Mouse (Mus musculus): Measurements from ENCODE around the gene Alox15. TPM values are rescaled to one million over a fixed set of nuclear protein-coding genes. Genes with fewer than 3 reads are reported as not detected.
"Not testable (repeated sequence)": the region's sequence is repeated elsewhere in the genome, so short reads cannot be mapped to it uniquely, and the experiment has no call there.

Gene Alox15
- polyA plus RNA-seq, 1 experiment from 2014 or later: 0.56 TPM

DNA sequence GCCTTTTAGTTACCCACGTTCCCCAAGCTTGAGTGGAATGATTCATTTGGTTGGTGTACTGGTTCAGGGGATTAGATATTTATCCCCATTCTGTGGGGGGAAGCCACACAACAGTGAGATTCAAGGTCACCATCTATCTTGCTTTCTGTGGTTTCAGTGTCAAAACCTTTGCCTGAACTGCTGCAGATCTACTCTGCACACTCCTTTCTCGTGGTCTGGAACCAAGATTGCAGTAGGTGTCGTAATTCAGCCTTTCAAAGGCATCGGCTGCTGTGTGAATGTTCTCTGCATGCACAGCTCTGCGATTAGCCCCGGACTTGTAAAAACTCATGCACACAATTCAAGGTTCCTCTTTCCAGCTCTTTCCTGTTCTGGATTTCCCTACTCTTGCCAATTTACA is 24.2 kb upstream of the Alox15 start:
- 36% methylated on average over 6 of the region's 6 CpGs for WGBS (ENCODE audit: insufficient replicate concordance)
- no peaks in the 10 kb centered on the region for H3K36me3 ChIP-seq (replicated peaks; ENCODE audit: insufficient read depth, low read length)
- no peaks in the 10 kb centered on the region for H3K27me3 ChIP-seq (ENCODE audit: insufficient read depth, low read length)
- ATAC-seq: no peak
- H3K4me3 ChIP-seq (ENCODE audit: low read depth, low read length): no peak overlapping the region
- DNase-seq: no peak
- no peaks in the 10 kb centered on the region for H3K4me1 ChIP-seq (ENCODE audit: insufficient read depth)
- H3K4me2 ChIP-seq (ENCODE audit: low read depth, low read length): no peak overlapping the region
- no peak overlapping the region; the same call in 1 of the 2 replicates for H3K27ac ChIP-seq (ENCODE audit: low read depth)
- no peak for TF ChIP-seq EP300 (IDR thresholded peaks at IDR 0.05; ENCODE audit: low read depth)
- no peak for TF ChIP-seq CTCF (IDR thresholded peaks at IDR 0.05; ENCODE audit: low read depth)
- no peak overlapping the region for H3K9ac ChIP-seq (replicated peaks)
- no peaks in the 10 kb centered on the region for H3K9me3 ChIP-seq (ENCODE audit: low read length)

DNA sequence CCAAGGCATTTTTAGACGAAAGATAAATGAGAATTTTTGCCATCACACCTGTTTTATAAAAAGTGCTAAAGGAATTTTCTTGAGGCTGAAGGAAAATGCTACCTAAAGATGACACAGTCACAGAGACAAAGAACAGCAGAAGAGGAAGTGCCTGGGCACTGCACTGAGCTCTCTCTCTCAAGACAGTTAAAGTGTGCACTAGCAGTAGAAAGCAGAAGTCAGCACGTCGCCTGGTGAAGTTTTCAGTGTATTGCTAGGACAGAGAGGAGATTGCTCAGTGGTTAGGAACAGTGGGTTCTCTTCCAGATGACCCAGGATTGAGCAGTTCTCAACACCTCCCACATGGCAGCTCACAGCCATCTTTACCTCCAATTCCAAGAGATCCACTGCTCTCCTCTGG is 22.5 kb upstream of the Alox15 start:
- 25% methylated on average over 3 of the region's 3 CpGs for WGBS (ENCODE audit: insufficient replicate concordance)

DNA sequence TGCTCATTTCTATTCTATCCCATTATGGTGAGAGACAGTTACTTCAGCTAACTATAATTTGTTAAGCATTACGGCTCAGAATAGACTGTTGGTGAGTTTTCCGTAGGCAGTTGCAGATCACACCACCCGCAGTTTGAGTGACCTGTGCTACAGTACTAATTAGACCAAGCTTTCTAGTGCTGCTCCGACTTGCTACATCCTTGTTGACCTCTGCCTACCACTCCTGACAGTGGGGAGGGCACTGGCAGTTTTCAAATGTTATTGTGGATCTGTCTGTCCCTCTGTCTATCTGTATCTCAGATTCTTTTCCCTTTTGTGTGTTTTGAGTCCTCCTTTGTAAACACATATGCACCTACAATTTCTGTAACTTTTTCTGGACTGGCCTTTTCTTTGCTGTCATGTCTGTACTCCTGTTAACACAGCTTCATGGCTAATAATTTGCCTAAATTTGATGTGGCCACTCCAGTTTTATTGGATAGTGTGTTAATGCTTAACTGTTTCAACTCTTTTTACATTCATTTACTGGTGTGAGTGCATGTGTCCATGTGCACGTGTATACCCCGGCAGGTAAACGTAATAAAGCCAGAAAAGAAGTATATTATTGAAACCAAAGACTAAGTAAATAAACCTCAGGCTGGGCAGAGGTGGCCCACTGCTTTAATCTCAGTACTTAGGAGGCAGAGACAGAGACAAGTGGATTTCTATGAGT is 21.2 kb upstream of the Alox15 start:
- WGBS (ENCODE audit: insufficient replicate concordance): 65% methylated on average over 7 of the region's 7 CpGs
- H3K4me3 ChIP-seq (ENCODE audit: low read depth, low read length): no peak overlapping the region
- ATAC-seq (no peak), DNase-seq (no peak)
- no peaks in the 10 kb centered on the region for H3K27me3 ChIP-seq (ENCODE audit: insufficient read depth, low read length)
- H3K9ac ChIP-seq (replicated peaks): no peak overlapping the region
- H3K4me2 ChIP-seq (ENCODE audit: low read depth, low read length): no peak overlapping the region
- TF ChIP-seq CTCF (IDR thresholded peaks at IDR 0.05; ENCODE audit: low read depth): no peak
- TF ChIP-seq EP300 (IDR thresholded peaks at IDR 0.05; ENCODE audit: low read depth): no peak
- 0 out of 2 replicates have a peak overlapping the region, but pooled peaks have one; percentile 7 for H3K27ac ChIP-seq (ENCODE audit: low read depth)
- H3K36me3 ChIP-seq (replicated peaks; ENCODE audit: insufficient read depth, low read length): no peaks in the 10 kb centered on the region
- no peaks in the 10 kb centered on the region for H3K9me3 ChIP-seq (ENCODE audit: low read length)
- no peaks in the 10 kb centered on the region for H3K4me1 ChIP-seq (ENCODE audit: insufficient read depth)

More for the DNA sequence above, 22.5 kb upstream of the Alox15 start:
- no peak for DNase-seq
- TF ChIP-seq EP300 (IDR thresholded peaks at IDR 0.05; ENCODE audit: low read depth) (no peak), CTCF (IDR thresholded peaks at IDR 0.05; ENCODE audit: low read depth) (peak; percentile 10; the same call in 1 of the 2 replicates)
- H3K27ac ChIP-seq (ENCODE audit: low read depth): no peak overlapping the region
- H3K9me3 ChIP-seq (ENCODE audit: low read length): no peaks in the 10 kb centered on the region
- H3K4me3 ChIP-seq (ENCODE audit: low read depth, low read length): no peak overlapping the region
- H3K9ac ChIP-seq (replicated peaks): no peak overlapping the region
- peak; percentile 33; the same call in 1 of the 2 replicates for ATAC-seq
- H3K27me3 ChIP-seq (ENCODE audit: insufficient read depth, low read length): no peaks in the 10 kb centered on the region
- H3K4me2 ChIP-seq (ENCODE audit: low read depth, low read length): no peak overlapping the region
- no peaks in the 10 kb centered on the region for H3K36me3 ChIP-seq (replicated peaks; ENCODE audit: insufficient read depth, low read length)
- H3K4me1 ChIP-seq (ENCODE audit: insufficient read depth): no peaks in the 10 kb centered on the region

DNA sequence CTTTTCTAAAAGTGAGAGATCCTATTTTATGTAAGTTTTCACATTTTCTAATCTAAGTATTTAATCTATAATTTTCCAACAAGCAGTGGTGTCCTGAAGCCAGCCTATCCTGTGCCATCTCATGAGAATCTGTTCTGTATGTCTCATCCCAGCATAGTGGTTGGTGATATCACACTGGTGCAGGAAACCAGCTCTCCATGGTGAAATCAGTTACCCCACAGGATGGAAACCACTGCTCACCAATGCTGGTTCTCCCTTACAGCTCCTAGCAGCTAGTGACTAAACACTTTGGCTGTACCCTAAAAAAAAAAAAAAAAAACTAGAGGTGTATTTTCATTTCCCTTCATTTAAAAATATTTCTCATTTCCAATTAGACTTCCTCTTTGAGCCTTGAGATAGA is 20.6 kb upstream of the Alox15 start:
- Histone ChIP-seq H3K9me3 (ENCODE audit: low read length) (no peaks in the 10 kb centered on the region), H3K4me2 (ENCODE audit: low read depth, low read length) (no peak overlapping the region), H3K36me3 (replicated peaks; ENCODE audit: insufficient read depth, low read length) (no peaks in the 10 kb centered on the region), H3K27me3 (ENCODE audit: insufficient read depth, low read length) (no peaks in the 10 kb centered on the region), H3K9ac (replicated peaks) (no peak overlapping the region), H3K4me1 (ENCODE audit: insufficient read depth) (no peaks in the 10 kb centered on the region), H3K4me3 (ENCODE audit: low read depth, low read length) (no peak overlapping the region), H3K27ac (ENCODE audit: low read depth) (no peak overlapping the region)
- DNase-seq: no peak
- no peak for ATAC-seq
- TF ChIP-seq EP300 (IDR thresholded peaks at IDR 0.05; ENCODE audit: low read depth) (no peak), CTCF (IDR thresholded peaks at IDR 0.05; ENCODE audit: low read depth) (no peak)

DNA sequence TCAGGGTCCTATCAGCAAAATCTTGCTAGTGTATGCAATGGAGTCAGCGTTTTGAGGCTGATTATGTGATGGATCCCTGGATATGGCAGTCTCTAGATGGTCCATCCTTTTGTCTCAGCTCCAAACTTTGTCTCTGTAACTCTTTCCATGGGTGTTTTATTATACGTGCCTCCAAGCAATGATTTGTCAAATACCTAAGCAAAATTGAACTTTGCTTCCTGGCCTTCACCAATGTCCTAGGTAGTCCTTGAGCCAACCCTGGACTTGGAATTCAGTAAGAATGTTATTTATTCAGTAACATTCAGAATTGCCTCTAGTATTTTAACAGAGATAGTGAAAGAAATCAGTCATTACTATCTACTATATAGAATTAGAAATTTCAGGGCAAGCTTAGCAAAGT is 16.8 kb upstream of the Alox15 start:
- H3K27ac ChIP-seq (ENCODE audit: low read depth); H3K4me2 ChIP-seq (ENCODE audit: low read depth, low read length); H3K4me1 ChIP-seq (ENCODE audit: insufficient read depth); H3K36me3 ChIP-seq (replicated peaks; ENCODE audit: insufficient read depth, low read length); H3K27me3 ChIP-seq (ENCODE audit: insufficient read depth, low read length); DNase-seq; ATAC-seq; H3K4me3 ChIP-seq (ENCODE audit: low read depth, low read length); H3K9me3 ChIP-seq (ENCODE audit: low read length); H3K9ac ChIP-seq (replicated peaks): not testable (repeated sequence)
- WGBS (ENCODE audit: insufficient replicate concordance): 72% methylated on average over 2 of the region's 2 CpGs

DNA sequence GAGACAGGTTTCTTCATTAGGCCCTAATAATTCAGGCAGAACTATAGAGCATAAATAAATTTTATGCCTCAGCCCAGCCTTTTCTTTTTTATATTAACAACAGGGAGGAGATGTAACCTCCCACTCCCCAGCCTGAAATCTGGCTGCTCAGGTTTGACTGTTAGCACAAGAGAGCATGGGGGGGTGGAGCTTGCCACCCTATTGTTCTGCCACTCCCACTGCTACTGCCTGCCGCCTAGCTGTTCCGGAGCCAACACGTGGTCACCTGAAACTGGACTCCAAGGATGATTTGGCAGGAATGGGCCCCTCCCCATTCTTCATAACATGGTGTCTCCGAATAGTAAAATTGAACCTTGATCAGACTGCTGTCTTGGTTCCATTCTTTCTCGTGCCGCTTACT is 15.9 kb upstream of the Alox15 start:
- not testable (repeated sequence) for H3K4me3 ChIP-seq (ENCODE audit: low read depth, low read length); H3K36me3 ChIP-seq (replicated peaks; ENCODE audit: insufficient read depth, low read length); DNase-seq; H3K4me2 ChIP-seq (ENCODE audit: low read depth, low read length); H3K9ac ChIP-seq (replicated peaks); H3K27ac ChIP-seq (ENCODE audit: low read depth); H3K9me3 ChIP-seq (ENCODE audit: low read length); ATAC-seq; H3K4me1 ChIP-seq (ENCODE audit: insufficient read depth); H3K27me3 ChIP-seq (ENCODE audit: insufficient read depth, low read length)
- WGBS (ENCODE audit: insufficient replicate concordance): 86% methylated on average over 6 of the region's 6 CpGs

DNA sequence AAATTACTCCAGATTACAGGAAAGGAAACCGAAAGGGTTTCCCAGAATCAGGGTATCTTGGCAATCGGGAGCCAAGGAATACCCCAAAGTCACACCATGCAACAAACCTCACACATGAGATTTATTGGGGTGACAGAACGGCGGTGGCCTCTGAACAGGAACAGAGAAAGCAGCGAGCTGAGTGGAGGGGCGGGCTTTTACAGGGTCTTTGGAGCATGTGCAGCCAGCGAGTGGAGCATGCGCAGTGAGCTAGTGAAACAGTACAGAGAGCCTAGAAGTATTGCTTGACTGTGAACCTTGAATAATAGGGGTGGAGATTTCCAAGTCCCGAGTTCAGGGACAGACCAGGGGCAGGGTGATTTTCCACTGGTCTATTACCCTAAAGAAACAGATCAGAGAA is 3.2 kb downstream of the Alox15 start:
- peaks cover 45% of the 10 kb centered on the region for H3K27me3 ChIP-seq (ENCODE audit: insufficient read depth, low read length)
- no peaks in the 10 kb centered on the region for H3K36me3 ChIP-seq (replicated peaks; ENCODE audit: insufficient read depth, low read length)
- no peaks in the 10 kb centered on the region for H3K9me3 ChIP-seq (ENCODE audit: low read length)
- no peak overlapping the region for H3K4me2 ChIP-seq (ENCODE audit: low read depth, low read length)
- DNase-seq (no peak), ATAC-seq (no peak)
- 66% methylated on average over 9 of the region's 9 CpGs for WGBS (ENCODE audit: insufficient replicate concordance)
- no peak overlapping the region for H3K9ac ChIP-seq (replicated peaks)
- no peak overlapping the region for H3K27ac ChIP-seq (ENCODE audit: low read depth)
- no peak overlapping the region for H3K4me3 ChIP-seq (ENCODE audit: low read depth, low read length)
- no peak for TF ChIP-seq EP300 (IDR thresholded peaks at IDR 0.05; ENCODE audit: low read depth)
- TF ChIP-seq CTCF (IDR thresholded peaks at IDR 0.05; ENCODE audit: low read depth): no peak
- no peaks in the 10 kb centered on the region for H3K4me1 ChIP-seq (ENCODE audit: insufficient read depth)

Data from liver, postnatal 0 days (tissue).